Mouse (Mus musculus): Measurements from ENCODE around the gene Dlx3. TPM values are rescaled to one million over a fixed set of nuclear protein-coding genes. Genes with fewer than 3 reads are reported as not detected.

The Dlx3 gene
- polyA plus RNA-seq, 1 experiment from 2014 or later: 0.71 TPM

DNA sequence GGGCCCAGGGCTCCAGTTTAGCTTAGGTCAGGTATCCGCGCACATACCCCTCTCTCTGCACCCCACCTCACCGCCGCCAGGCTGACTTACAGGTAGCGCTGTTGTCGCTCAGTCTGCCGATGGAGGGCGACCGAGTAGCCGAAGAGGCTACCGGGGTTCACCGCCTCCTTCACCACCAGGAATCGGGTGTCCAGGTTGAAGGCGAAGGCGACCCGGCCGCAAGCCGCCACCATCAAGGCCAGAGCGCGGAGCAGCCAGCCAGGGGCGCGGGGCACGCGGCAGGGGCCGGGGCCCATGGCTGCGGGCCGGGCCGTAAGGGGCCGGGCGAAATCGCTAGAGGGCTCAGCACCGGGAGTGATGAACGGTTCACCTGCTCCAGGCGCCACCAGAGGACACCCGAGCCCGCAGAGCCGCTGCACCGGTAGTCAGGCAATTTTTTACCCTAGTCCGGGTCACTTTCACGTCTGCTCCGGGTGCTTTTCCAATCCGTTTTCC, 43.8 kb upstream of the Dlx3 start:
- Histone ChIP-seq H3K27me3 (replicated peaks; ENCODE audit: control insufficient read depth, insufficient read depth, low read length) (no peaks in the 10 kb centered on the region), H3K27ac (ENCODE audit: low read length) (peak overlapping the region; percentile 94), H3K9me3 (ENCODE audit: control insufficient read depth, low read length) (no peaks in the 10 kb centered on the region), H3K36me3 (ENCODE audit: control insufficient read depth, insufficient read depth, low read length) (no peaks in the 10 kb centered on the region), H3K9ac (ENCODE audit: low read depth, low read length) (peak overlapping the region; percentile 81), H3K4me2 (ENCODE audit: low read depth, low read length) (peak overlapping the region; percentile 60), H3K4me1 (ENCODE audit: control insufficient read depth, insufficient read depth, low read length) (peaks cover 67% of the 10 kb centered on the region), H3K4me3 (ENCODE audit: low read length) (peak overlapping the region; percentile 65)
- peak; percentile 48 for ATAC-seq
- WGBS: under 1% methylated on average over 42 of the region's 42 CpGs

GRCm38 (mm10) chr11:95076536-95077111, 43.3 kb upstream of the Dlx3 start, which contains the start of gene Itga3:
TSS of gene Itga3 (minus strand) at chr11:95076801.
- Histone ChIP-seq H3K27me3 (replicated peaks; ENCODE audit: control insufficient read depth, insufficient read depth, low read length) (no peaks in the 10 kb centered on the region), H3K4me2 (ENCODE audit: low read depth, low read length) (peak within 1 kb of the TSS; percentile 60), H3K4me1 (ENCODE audit: control insufficient read depth, insufficient read depth, low read length) (peaks cover 62% of the 10 kb centered on the region), H3K36me3 (ENCODE audit: control insufficient read depth, insufficient read depth, low read length) (no peaks in the 10 kb centered on the region), H3K4me3 (ENCODE audit: low read length) (peak within 1 kb of the TSS; percentile 65), H3K9me3 (ENCODE audit: control insufficient read depth, low read length) (no peaks in the 10 kb centered on the region), H3K27ac (ENCODE audit: low read length) (peak within 1 kb of the TSS; percentile 94), H3K9ac (ENCODE audit: low read depth, low read length) (peak within 1 kb of the TSS; percentile 81)
- ATAC-seq: peak; percentile 81
- under 1% methylated on average over 44 of the region's 51 CpGs for WGBS

DNA sequence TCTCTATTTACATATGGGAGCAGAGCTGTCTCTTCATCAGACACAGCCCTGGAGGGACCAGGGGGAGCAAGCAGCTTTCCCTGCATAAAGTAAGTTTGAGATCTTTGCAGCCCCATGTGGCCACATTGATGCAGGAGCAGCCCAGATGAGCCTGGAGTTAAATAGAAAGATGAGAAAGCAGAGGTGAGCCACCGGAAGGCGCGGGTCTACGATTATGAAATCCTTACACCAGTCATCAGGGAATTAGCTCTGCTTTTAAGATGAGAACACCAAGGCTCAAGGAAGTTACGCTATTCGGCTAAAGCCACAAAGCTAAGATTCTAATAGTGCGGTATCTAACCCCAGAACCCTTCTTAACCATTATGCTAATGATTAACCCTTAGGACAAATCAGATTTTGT, 42.0 kb upstream of the Dlx3 start:
- no peak overlapping the region; the same call in 1 of the 2 replicates for H3K4me3 ChIP-seq (ENCODE audit: low read length)
- H3K27ac ChIP-seq (ENCODE audit: low read length): peak overlapping the region; percentile 23; the same call in 1 of the 2 replicates
- WGBS: 37% methylated on average over 7 of the region's 7 CpGs
- no peaks in the 10 kb centered on the region for H3K27me3 ChIP-seq (replicated peaks; ENCODE audit: control insufficient read depth, insufficient read depth, low read length)
- H3K9me3 ChIP-seq (ENCODE audit: control insufficient read depth, low read length): no peaks in the 10 kb centered on the region
- peaks cover 49% of the 10 kb centered on the region for H3K4me1 ChIP-seq (ENCODE audit: control insufficient read depth, insufficient read depth, low read length)
- H3K4me2 ChIP-seq (ENCODE audit: low read depth, low read length): peak overlapping the region; percentile 60
- no peaks in the 10 kb centered on the region for H3K36me3 ChIP-seq (ENCODE audit: control insufficient read depth, insufficient read depth, low read length)
- no peak overlapping the region for H3K9ac ChIP-seq (ENCODE audit: low read depth, low read length)
- ATAC-seq: no peak

GRCm38 (mm10) chr11:95079256-95079875, 40.6 kb upstream of the Dlx3 start:
- Histone ChIP-seq H3K4me1 (ENCODE audit: control insufficient read depth, insufficient read depth, low read length) (peaks cover 37% of the 10 kb centered on the region), H3K9ac (ENCODE audit: low read depth, low read length) (no peak overlapping the region), H3K9me3 (ENCODE audit: control insufficient read depth, low read length) (no peaks in the 10 kb centered on the region), H3K36me3 (ENCODE audit: control insufficient read depth, insufficient read depth, low read length) (no peaks in the 10 kb centered on the region), H3K4me2 (ENCODE audit: low read depth, low read length) (no peak overlapping the region), H3K27me3 (replicated peaks; ENCODE audit: control insufficient read depth, insufficient read depth, low read length) (no peaks in the 10 kb centered on the region), H3K27ac (ENCODE audit: low read length) (no peak overlapping the region), H3K4me3 (ENCODE audit: low read length) (no peak overlapping the region)
- 59% methylated on average over 6 of the region's 6 CpGs for WGBS
- no peak for ATAC-seq

DNA sequence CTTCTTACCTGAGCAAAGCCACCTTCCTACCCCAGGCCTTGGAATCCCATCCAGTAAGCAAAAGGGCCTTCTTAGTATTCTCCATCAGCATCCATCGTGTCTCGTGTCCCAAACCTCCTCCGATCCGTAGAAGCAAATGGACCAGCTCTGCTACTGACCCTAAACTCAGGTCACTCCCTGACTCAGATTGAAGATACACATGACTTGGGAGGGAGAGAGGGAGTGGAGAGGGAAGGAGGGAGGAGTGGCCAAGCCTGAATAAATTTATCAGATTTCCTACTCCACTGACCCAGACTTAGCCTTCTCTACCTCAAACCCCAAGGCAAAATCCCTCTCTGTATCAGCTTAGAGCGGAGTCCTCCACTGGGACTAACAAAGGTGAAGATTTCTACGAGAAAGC, 39.1 kb upstream of the Dlx3 start:
- H3K9me3 ChIP-seq (ENCODE audit: control insufficient read depth, low read length): no peaks in the 10 kb centered on the region
- no peak overlapping the region for H3K9ac ChIP-seq (ENCODE audit: low read depth, low read length)
- 79% methylated on average over 6 of the region's 6 CpGs for WGBS
- H3K4me1 ChIP-seq (ENCODE audit: control insufficient read depth, insufficient read depth, low read length): peaks cover 30% of the 10 kb centered on the region
- H3K27me3 ChIP-seq (replicated peaks; ENCODE audit: control insufficient read depth, insufficient read depth, low read length): no peaks in the 10 kb centered on the region
- H3K36me3 ChIP-seq (ENCODE audit: control insufficient read depth, insufficient read depth, low read length): no peaks in the 10 kb centered on the region
- H3K4me2 ChIP-seq (ENCODE audit: low read depth, low read length): no peak overlapping the region
- ATAC-seq: no peak
- no peak overlapping the region for H3K4me3 ChIP-seq (ENCODE audit: low read length)
- H3K27ac ChIP-seq (ENCODE audit: low read length): no peak overlapping the region

DNA sequence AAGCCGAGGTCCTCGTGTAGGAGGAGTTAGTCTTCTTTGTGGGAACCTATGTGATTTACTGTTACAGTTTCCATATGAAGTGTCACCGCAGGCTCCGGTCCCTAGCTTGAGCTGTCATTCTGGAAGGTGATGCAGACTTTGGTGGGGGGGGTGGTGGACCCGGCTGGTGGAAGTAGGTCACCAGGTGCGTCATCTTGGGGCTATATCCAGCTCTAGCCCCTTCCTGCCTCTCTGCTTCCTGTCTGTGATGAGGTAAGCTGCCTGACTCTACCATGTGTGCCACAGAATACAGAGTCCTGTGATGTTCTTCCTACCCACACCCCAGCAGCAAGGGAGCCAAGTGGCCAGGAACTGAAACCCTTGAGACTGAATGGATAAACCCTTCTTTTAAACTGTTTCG, 37.0 kb upstream of the Dlx3 start:
- Histone ChIP-seq H3K36me3 (ENCODE audit: control insufficient read depth, insufficient read depth, low read length) (no peaks in the 10 kb centered on the region), H3K27me3 (replicated peaks; ENCODE audit: control insufficient read depth, insufficient read depth, low read length) (no peaks in the 10 kb centered on the region), H3K9me3 (ENCODE audit: control insufficient read depth, low read length) (no peaks in the 10 kb centered on the region), H3K9ac (ENCODE audit: low read depth, low read length) (no peak overlapping the region), H3K4me2 (ENCODE audit: low read depth, low read length) (no peak overlapping the region), H3K4me3 (ENCODE audit: low read length) (no peak overlapping the region), H3K27ac (ENCODE audit: low read length) (no peak overlapping the region), H3K4me1 (ENCODE audit: control insufficient read depth, insufficient read depth, low read length) (peaks cover 39% of the 10 kb centered on the region)
- WGBS: 94% methylated on average over 7 of the region's 7 CpGs
- no peak for ATAC-seq

DNA sequence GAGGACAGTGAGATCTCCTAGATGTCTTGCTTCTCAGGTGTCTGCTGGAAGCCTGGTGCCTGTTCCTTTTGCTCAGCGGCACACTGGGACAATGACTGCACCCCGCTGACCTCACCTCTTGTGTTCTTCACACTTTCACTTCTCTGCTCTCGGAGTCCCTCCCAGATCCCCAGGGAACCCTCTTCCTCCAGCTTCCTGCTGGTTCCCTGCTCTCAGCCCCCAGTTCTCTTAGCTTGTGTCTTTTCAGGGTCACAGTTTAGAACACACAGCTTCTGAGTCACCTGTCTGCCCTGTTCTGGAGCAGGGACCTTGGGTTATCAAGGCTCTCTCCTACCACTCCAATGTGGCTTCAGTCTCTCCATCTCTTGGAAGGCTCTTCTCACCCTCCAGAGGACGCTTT, 35.7 kb upstream of the Dlx3 start:
- no peak overlapping the region for H3K9ac ChIP-seq (ENCODE audit: low read depth, low read length)
- no peaks in the 10 kb centered on the region for H3K9me3 ChIP-seq (ENCODE audit: control insufficient read depth, low read length)
- H3K4me2 ChIP-seq (ENCODE audit: low read depth, low read length): no peak overlapping the region
- ATAC-seq: no peak
- WGBS: 40% methylated on average over 4 of the region's 4 CpGs
- H3K4me3 ChIP-seq (ENCODE audit: low read length): no peak overlapping the region
- H3K27me3 ChIP-seq (replicated peaks; ENCODE audit: control insufficient read depth, insufficient read depth, low read length): no peaks in the 10 kb centered on the region
- H3K4me1 ChIP-seq (ENCODE audit: control insufficient read depth, insufficient read depth, low read length): peaks cover 33% of the 10 kb centered on the region
- no peaks in the 10 kb centered on the region for H3K36me3 ChIP-seq (ENCODE audit: control insufficient read depth, insufficient read depth, low read length)
- no peak overlapping the region for H3K27ac ChIP-seq (ENCODE audit: low read length)

- no peak for ATAC-seq
- 58% methylated on average over 5 of the region's 5 CpGs for WGBS
- H3K9ac ChIP-seq (ENCODE audit: low read depth, low read length): no peak overlapping the region
- H3K4me2 ChIP-seq (ENCODE audit: low read depth, low read length): no peak overlapping the region
- H3K4me3 ChIP-seq (ENCODE audit: low read length): no peak overlapping the region
- H3K4me1 ChIP-seq (ENCODE audit: control insufficient read depth, insufficient read depth, low read length): peaks cover 25% of the 10 kb centered on the region
- H3K9me3 ChIP-seq (ENCODE audit: control insufficient read depth, low read length): no peaks in the 10 kb centered on the region
- no peaks in the 10 kb centered on the region for H3K27me3 ChIP-seq (replicated peaks; ENCODE audit: control insufficient read depth, insufficient read depth, low read length)
- no peaks in the 10 kb centered on the region for H3K36me3 ChIP-seq (ENCODE audit: control insufficient read depth, insufficient read depth, low read length)
- no peak overlapping the region for H3K27ac ChIP-seq (ENCODE audit: low read length)
Observed at GRCm38 (mm10) chr11:95084811-95085382, 35.0 kb upstream of the Dlx3 start.

- Histone ChIP-seq H3K9me3 (ENCODE audit: control insufficient read depth, low read length) (no peaks in the 10 kb centered on the region), H3K9ac (ENCODE audit: low read depth, low read length) (no peak overlapping the region), H3K4me3 (ENCODE audit: low read length) (no peak overlapping the region), H3K4me2 (ENCODE audit: low read depth, low read length) (no peak overlapping the region), H3K36me3 (ENCODE audit: control insufficient read depth, insufficient read depth, low read length) (no peaks in the 10 kb centered on the region), H3K27ac (ENCODE audit: low read length) (no peak overlapping the region), H3K4me1 (ENCODE audit: control insufficient read depth, insufficient read depth, low read length) (peaks cover 23% of the 10 kb centered on the region), H3K27me3 (replicated peaks; ENCODE audit: control insufficient read depth, insufficient read depth, low read length) (no peaks in the 10 kb centered on the region)
- no peak for ATAC-seq
- WGBS: 18% methylated on average over 5 of the region's 5 CpGs
Observed at GRCm38 (mm10) chr11:95085710-95086109, 34.2 kb upstream of the Dlx3 start.

Measured in intestine, embryonic 16.5 days (tissue).